Mouse (Mus musculus) neural tube, embryonic 12.5 days (tissue): ENCODE data around the gene Coa7. TPM values are rescaled to one million over a fixed set of nuclear protein-coding genes. Genes with fewer than 3 reads are reported as not detected.

ENCODE experiments used
- ATAC-seq: fragments of 200-750 bp; cut with Nextera tagmentation; 2 replicates; pipeline ENCODE4 v1.8.0; 2017; ENCODE audit warnings: low read depth, mild to moderate bottlenecking, moderate TSS enrichment, moderate library complexity; ENCODE audit not compliant: low FRiP score
- H3K27ac ChIP-seq: fragments of 300-500 bp; sonication (generic); 2 replicates; pipeline ENCODE4 v1.5.1; 2016
- H3K27me3 ChIP-seq: fragments of 300-500 bp; sonication (generic); replicated peaks from 2 replicates; pipeline ENCODE4 v1.6.1; 2016; ENCODE audit warnings: mild to moderate bottlenecking
- H3K36me3 ChIP-seq: fragments of 300-500 bp; sonication (generic); 2 replicates; pipeline ENCODE4 v1.6.1; 2016; ENCODE audit warnings: mild to moderate bottlenecking
- H3K4me1 ChIP-seq: fragments of 300-500 bp; sonication (generic); 2 replicates; pipeline ENCODE4 v1.6.1; 2016
- H3K4me2 ChIP-seq: fragments of 300-500 bp; sonication (generic); replicated peaks from 2 replicates; pipeline ENCODE4 v1.6.1; 2016; ENCODE audit warnings: mild to moderate bottlenecking
- H3K4me3 ChIP-seq: fragments of 300-500 bp; sonication (generic); 2 replicates; pipeline ENCODE4 v1.5.1; 2016
- H3K9ac ChIP-seq: fragments of 300-500 bp; sonication (generic); 2 replicates; pipeline ENCODE4 v1.6.1; 2016; ENCODE audit warnings: mild to moderate bottlenecking
- H3K9me3 ChIP-seq: fragments of 300-500 bp; sonication (generic); 2 replicates; pipeline ENCODE4 v1.6.1; 2016; ENCODE audit warnings: mild to moderate bottlenecking
- WGBS: fragments of 180-500 bp; shearing (Covaris S2); methylation state at CpG from one replicate; pipeline ENCODE4 v1.1.7; 2016; 5-methylcytosine and 5-hydroxymethylcytosine counted together
- polyA plus RNA-seq: library from polyadenylated mRNA; unstranded; fragments of >200 nt; fragmentation: Nextera tagmentation; extraction: Ambion mirVana; gene quantifications from 2 replicates; pipeline ENCODE4 v1.2.1, GENCODE M21; 2016

Coa7 gene
- polyA plus RNA-seq, 1 experiment from 2014 or later, result 54.8 TPM

DNA sequence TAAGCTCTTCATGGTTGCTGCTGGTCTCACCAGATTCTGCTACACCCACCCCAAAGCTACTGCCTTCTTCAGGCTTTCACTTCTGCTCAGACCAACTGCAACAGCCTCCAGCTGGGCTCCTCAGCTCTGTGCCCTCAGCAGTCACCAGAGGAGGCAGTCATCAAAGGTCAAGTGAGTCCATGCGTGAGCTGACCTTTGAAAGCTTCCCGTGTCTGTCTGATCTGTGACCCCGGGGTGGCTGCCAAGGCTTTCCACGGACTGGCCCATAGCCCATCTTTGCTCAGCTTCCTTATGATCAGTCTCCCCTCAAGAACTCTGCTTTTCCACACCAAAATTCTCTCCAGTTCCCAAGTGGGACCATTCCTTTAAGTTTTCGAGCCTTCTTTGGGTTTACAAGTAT, 41.3 kb downstream of the Coa7 start:
- Histone ChIP-seq H3K36me3 (no peaks in the 10 kb centered on the region), H3K4me3 (no peak overlapping the region), H3K27ac (no peak overlapping the region), H3K27me3 (no peaks in the 10 kb centered on the region), H3K4me1 (peaks cover under 1% of the 10 kb centered on the region; the same call in 1 of the 2 replicates), H3K4me2 (no peak overlapping the region), H3K9ac (no peak overlapping the region), H3K9me3 (no peaks in the 10 kb centered on the region)
- ATAC-seq, result no peak
- 25% methylated on average over 5 of the region's 5 CpGs for WGBS

DNA sequence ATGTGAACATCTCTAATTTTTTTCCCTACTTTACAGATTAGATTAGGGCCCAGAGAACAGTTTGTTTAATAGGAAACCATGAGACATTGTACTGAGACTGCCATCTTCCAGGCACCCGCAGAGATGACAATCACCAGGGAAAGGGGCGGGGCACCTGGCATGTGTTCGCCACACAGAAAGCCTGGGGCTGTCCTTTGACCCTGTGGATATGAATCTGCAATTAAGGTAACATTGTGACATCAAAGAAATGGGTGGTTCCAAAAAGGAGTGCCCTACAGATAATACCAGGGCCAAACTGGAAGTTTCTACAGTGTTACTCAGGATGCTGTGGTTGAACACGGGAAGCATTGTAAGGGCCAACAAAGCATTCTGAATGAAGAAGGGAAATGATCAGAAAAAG, 42.5 kb downstream of the Coa7 start:
- WGBS, result 64% methylated on average over 4 of the region's 4 CpGs

DNA sequence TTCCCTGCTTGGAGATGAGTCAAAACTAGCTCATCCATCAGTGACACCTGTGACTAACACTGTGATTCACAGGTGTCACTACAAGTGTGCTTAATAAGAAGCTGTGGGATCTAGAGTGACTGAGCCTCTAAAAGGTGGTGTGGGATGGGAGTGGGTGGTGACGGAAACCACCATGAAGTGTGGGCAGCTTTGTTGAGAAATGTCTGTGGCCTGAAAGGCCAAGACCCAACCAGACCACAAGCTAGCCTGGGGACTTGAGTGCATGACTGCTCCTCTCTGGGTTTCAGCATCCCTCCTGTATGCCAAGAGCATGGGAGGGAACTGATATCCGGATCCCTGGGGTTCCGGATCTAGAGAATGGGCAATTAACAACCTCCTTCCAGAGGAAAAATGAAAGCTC, 43.5 kb downstream of the Coa7 start:
- Histone ChIP-seq H3K9ac (no peak overlapping the region), H3K4me1 (no peaks in the 10 kb centered on the region), H3K9me3 (no peaks in the 10 kb centered on the region), H3K4me3 (no peak overlapping the region), H3K4me2 (no peak overlapping the region), H3K36me3 (no peaks in the 10 kb centered on the region), H3K27ac (no peak overlapping the region), H3K27me3 (no peaks in the 10 kb centered on the region)
- ATAC-seq, result no peak
- WGBS, result 92% methylated on average over 3 of the region's 3 CpGs

More for the DNA sequence above, 42.5 kb downstream of the Coa7 start:
- ATAC-seq, result no peak
- Histone ChIP-seq H3K9ac (no peak overlapping the region), H3K36me3 (no peaks in the 10 kb centered on the region), H3K27ac (no peak overlapping the region), H3K4me2 (no peak overlapping the region), H3K27me3 (no peaks in the 10 kb centered on the region), H3K4me1 (no peaks in the 10 kb centered on the region), H3K4me3 (no peak overlapping the region), H3K9me3 (no peaks in the 10 kb centered on the region)

DNA sequence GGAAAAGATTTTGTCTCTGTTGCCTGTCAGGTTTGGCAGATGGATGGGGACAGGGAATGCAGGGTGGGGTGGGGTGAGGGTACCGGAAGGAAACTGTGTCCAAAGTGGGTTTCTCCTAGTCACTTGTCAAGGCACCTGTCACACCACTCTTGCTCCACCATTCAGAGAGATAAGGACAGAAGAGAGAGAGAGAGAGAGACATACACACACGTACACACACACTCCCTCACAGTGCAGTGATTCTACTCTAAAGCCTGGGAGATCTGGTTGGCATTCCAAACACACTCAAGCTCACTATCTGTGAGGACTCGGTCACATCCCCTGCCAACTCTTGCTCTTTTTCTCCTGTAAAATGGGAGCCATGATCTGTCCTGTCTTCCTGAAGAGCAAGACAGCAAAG, 44.2 kb downstream of the Coa7 start:
- 82% methylated on average over 3 of the region's 3 CpGs for WGBS
- ATAC-seq, result no peak
- Histone ChIP-seq H3K27me3 (no peaks in the 10 kb centered on the region), H3K4me1 (no peaks in the 10 kb centered on the region), H3K36me3 (no peaks in the 10 kb centered on the region), H3K9me3 (no peaks in the 10 kb centered on the region), H3K27ac (no peak overlapping the region), H3K4me3 (no peak overlapping the region), H3K4me2 (no peak overlapping the region), H3K9ac (no peak overlapping the region)

DNA sequence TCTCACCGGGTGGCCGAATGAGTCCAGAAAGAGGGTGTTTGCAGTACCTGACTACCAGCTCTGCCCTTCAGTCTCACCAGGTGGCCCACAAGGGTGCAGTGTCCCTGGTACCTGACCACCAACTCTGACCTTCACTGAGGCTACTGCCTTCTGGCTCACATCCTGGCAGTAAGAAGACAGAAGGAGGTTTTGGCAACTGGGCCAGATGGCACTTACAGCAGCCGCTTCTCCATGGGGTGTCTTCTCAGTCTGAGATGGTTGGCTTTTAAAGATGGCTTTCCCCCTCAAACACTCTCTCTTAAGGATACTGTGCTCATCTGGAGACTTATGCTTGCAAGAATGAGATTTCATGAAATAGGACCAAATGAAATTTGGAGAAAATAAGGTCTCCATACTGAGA, 51.5 kb downstream of the Coa7 start:
- Histone ChIP-seq H3K9ac (no peak overlapping the region), H3K4me3 (no peak overlapping the region), H3K27ac (no peak overlapping the region), H3K9me3 (no peaks in the 10 kb centered on the region), H3K4me2 (no peak overlapping the region), H3K36me3 (no peaks in the 10 kb centered on the region), H3K4me1 (peaks cover 12% of the 10 kb centered on the region), H3K27me3 (peaks cover 21% of the 10 kb centered on the region)
- no peak for ATAC-seq
- WGBS, result 80% methylated on average over 3 of the region's 3 CpGs

DNA sequence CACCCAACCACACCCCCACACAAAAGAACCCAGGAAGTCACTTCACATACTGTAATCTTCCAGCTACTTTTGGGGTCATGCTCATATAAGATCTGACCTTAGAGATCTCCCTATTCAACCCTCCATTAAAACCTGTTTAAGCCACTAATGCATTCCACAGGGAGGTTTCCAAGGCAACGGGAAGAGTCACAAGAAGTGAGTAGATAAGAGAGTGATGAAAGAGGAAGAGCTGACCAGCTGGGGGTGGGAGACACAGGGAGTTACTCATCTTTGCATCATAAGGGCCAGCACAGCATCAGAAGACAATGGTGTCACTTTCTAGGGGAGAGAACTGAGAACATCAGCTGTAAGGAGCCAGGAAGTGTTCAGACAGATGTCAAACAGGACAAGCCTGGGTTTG, 52.2 kb downstream of the Coa7 start:
- WGBS, result 33% methylated on average over 1 of the region's 1 CpGs
- no peak overlapping the region for H3K27ac ChIP-seq
- peaks cover 12% of the 10 kb centered on the region for H3K4me1 ChIP-seq
- no peak overlapping the region for H3K4me3 ChIP-seq
- H3K4me2 ChIP-seq, result no peak overlapping the region
- H3K9me3 ChIP-seq, result no peaks in the 10 kb centered on the region
- no peak for ATAC-seq
- H3K27me3 ChIP-seq, result peaks cover 23% of the 10 kb centered on the region
- no peak overlapping the region for H3K9ac ChIP-seq
- H3K36me3 ChIP-seq, result no peaks in the 10 kb centered on the region

DNA sequence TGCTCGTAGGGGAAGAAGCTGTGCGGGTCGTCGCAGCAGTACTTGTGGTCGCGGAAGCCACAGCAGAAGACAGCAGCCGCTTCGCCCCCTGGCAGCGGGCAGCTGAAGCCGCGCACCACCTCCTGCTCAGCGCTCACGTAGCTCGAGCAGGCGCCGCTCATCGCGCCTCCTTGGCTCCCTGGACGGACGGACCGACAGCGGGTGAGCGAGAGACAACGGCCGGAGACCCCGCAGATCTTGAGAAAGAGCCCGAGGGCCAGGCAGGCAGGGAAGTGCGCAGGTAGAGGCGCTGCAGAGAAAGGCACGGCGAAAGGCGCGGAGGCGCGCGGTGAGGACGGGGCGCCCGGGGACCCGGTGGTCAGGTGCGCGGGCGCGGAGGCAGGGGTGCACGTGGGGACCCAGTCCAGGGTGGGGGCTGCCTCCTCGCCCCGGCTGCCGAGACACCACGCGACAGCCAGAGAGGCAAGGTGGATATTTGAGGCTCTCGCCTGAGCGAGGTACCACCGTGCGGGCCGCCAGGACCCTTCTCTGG, 55.3 kb downstream of the Coa7 start, which contains the start of gene Shisal2a:
Gene Shisal2a (minus strand): TSS at position 167 of the 532 bp plus-strand sequence.
- H3K27ac ChIP-seq, result no peak within 1 kb of the TSS
- H3K36me3 ChIP-seq, result no peaks in the 10 kb centered on the region
- no peak for ATAC-seq
- WGBS, result 2% methylated on average over 55 of the region's 55 CpGs
- H3K27me3 ChIP-seq, result peaks cover 23% of the 10 kb centered on the region
- H3K9me3 ChIP-seq, result no peaks in the 10 kb centered on the region
- peak within 1 kb of the TSS; percentile 45 for H3K4me3 ChIP-seq
- peak within 1 kb of the TSS; percentile 83 for H3K4me2 ChIP-seq
- peaks cover 24% of the 10 kb centered on the region for H3K4me1 ChIP-seq
- H3K9ac ChIP-seq, result peak within 1 kb of the TSS; percentile 68

DNA sequence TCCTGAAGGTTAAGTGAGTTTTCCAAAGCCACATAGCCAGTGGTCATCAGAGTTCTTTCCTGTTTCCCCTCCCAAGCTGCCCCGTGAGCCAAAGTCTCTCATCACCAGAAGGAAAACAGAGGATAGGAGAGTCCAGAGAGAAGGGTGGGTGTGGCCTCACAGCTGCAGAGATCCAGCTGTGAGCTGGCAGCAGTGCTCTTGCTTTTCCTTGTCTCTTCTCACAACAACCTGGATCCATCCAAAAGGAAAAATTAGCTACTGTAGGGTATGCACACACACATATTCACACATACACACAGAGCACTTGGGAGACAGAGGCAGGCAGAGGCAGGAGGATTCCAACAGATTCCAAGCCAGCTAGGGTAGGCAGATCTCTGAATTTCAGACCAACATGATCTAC, 58.1 kb downstream of the Coa7 start:
- H3K4me3 ChIP-seq, result no peak overlapping the region
- no peak overlapping the region for H3K4me2 ChIP-seq
- H3K36me3 ChIP-seq, result no peaks in the 10 kb centered on the region
- no peak overlapping the region for H3K9ac ChIP-seq
- 38% methylated on average over 1 of the region's 1 CpGs for WGBS
- H3K4me1 ChIP-seq, result peaks cover 21% of the 10 kb centered on the region
- ATAC-seq, result no peak
- no peak overlapping the region for H3K27ac ChIP-seq
- peaks cover 23% of the 10 kb centered on the region for H3K27me3 ChIP-seq
- H3K9me3 ChIP-seq, result no peaks in the 10 kb centered on the region

DNA sequence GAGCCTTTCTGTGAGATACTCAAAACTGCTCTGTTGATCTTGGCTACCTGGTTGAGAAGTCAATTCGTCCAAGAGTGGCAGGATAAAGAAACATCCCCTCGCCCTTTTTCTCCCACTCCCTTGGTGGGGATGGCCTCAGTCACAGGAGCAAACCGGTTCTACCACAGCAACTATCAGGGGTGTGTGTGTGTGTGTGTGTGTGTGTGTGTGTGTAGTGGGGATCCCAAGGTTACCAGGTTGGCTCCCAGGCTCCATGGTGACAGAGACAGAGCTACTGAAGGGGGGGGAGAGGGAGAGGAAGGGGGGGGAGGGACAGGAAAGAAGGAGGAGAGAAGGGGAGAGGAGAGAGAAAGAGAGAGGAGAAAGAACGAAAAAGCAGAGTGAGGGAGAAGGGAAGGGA, 59.2 kb downstream of the Coa7 start:
- ATAC-seq, result peak; percentile 69; the same call in 1 of the 2 replicates
- H3K9me3 ChIP-seq, result no peaks in the 10 kb centered on the region
- peak overlapping the region; percentile 32; the same call in 1 of the 2 replicates for H3K27ac ChIP-seq
- H3K4me3 ChIP-seq, result no peak overlapping the region
- H3K36me3 ChIP-seq, result no peaks in the 10 kb centered on the region
- 48% methylated on average over 4 of the region's 4 CpGs for WGBS
- H3K4me1 ChIP-seq, result peaks cover 21% of the 10 kb centered on the region
- peak overlapping the region; percentile 56; the same call in 1 of the 2 replicates for H3K9ac ChIP-seq
- H3K27me3 ChIP-seq, result peaks cover 20% of the 10 kb centered on the region
- peak overlapping the region; percentile 58 for H3K4me2 ChIP-seq

DNA sequence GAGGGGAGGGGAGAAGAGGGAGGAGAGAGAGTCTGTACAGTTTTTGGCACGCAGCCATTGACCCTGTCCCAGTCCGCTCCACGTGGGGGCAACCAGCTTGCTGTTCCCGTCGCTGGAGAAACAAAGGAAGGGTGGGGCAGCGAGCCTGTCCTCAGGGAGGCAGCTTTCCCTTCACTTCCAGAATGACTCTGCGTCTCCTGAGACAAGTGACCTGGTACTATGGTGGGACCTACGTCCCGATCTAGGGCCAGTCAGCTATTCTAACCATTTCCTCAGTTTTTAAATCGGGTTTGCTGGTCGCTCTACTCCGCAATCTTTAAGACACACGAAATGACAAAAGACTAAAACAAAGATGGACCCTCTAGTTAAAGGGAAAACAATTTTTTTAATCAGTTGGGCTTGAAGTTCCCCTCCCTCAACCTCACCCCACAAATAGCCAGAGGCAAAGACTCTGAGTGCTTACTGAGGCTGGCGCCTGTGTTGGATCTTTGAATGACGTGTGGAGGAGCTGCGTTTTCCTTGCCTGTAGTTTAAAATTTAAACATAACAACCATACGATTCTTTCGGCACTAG, 59.8 kb downstream of the Coa7 start:
- whole genome bisulfite sequencing, result 11% methylated on average over 18 of the region's 18 CpGs
- Histone ChIP-seq H3K27ac (no peak overlapping the region), H3K4me3 (peak overlapping the region; percentile 25), H3K4me1 (peaks cover 20% of the 10 kb centered on the region), H3K9me3 (no peaks in the 10 kb centered on the region), H3K9ac (peak overlapping the region; percentile 56), H3K4me2 (peak overlapping the region; percentile 58), H3K36me3 (no peaks in the 10 kb centered on the region), H3K27me3 (peaks cover 15% of the 10 kb centered on the region)
- ATAC-seq, result peak; percentile 65; the same call in 1 of the 2 replicates

DNA sequence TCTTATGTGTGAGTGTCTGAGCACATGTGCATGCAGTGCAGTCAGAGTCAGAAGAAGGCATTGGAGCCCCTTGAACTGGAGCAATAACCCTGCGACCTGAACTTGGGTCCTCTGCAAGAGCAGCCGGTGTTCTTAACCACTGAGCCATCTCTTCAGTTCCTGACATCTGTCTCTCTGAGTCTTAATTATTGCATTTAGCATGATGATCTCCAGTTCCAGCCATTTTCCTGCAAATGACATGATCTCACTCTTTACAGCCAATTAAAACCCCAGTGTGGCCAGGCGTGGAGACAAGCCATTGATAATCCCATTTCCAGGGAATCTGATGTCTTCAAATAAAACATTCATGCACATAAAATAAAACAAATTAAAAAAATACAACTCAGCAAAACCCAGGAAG, 60.8 kb downstream of the Coa7 start:
- no peak overlapping the region for H3K4me2 ChIP-seq
- ATAC-seq, result no peak
- H3K27ac ChIP-seq, result no peak overlapping the region
- no peaks in the 10 kb centered on the region for H3K9me3 ChIP-seq
- H3K4me3 ChIP-seq, result no peak overlapping the region
- peaks cover 14% of the 10 kb centered on the region; the same call in 1 of the 2 replicates for H3K4me1 ChIP-seq
- H3K36me3 ChIP-seq, result no peaks in the 10 kb centered on the region
- 80% methylated on average over 3 of the region's 3 CpGs for WGBS
- no peak overlapping the region for H3K9ac ChIP-seq
- H3K27me3 ChIP-seq, result peaks cover 9% of the 10 kb centered on the region

DNA sequence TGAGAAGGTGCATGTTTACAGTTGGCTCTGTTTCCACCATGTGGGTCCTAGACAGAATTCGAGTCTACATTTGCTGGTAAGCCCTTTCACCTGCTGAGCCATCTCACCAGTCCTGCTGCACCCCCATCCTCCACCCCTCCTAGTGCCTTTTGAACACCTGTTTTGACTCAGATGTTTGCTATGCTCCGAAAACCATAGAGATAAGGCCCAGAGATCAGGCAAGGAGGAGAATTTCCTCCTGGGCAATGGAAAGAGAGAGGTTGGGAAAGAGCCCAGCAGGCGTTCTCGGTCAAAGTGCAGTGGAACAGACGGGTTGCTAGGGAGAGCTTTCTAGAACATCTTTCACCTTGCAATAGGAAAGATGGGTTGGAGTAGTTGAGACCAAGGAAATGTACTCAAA, 63.2 kb downstream of the Coa7 start:
- Histone ChIP-seq H3K4me1 (peaks cover 14% of the 10 kb centered on the region; the same call in 1 of the 2 replicates), H3K9ac (no peak overlapping the region), H3K9me3 (no peaks in the 10 kb centered on the region; the same call in 1 of the 2 replicates), H3K36me3 (no peaks in the 10 kb centered on the region), H3K4me3 (no peak overlapping the region), H3K27me3 (no peaks in the 10 kb centered on the region), H3K27ac (no peak overlapping the region), H3K4me2 (no peak overlapping the region)
- WGBS, result 84% methylated on average over 5 of the region's 5 CpGs
- no peak for ATAC-seq
